Mouse (Mus musculus): Measurements from ENCODE around the gene Gcnt3. TPM values are rescaled to one million over a fixed set of nuclear protein-coding genes. Genes with fewer than 3 reads are reported as not detected.
A peak's percentile ranks its signal among the peaks of the same experiment; 100 is the strongest.

The Gcnt3 gene
- polyA plus RNA-seq, 1 experiment from 2014 or later, result not detected

- 13% methylated on average over 5 of the region's 5 CpGs for WGBS
- no peak for ATAC-seq (ENCODE audit: low FRiP score)
- Histone ChIP-seq H3K4me1 (replicated peaks) (peaks cover 30% of the 10 kb centered on the region), H3K4me3 (peak overlapping the region; percentile 99), H3K36me3 (peaks cover 12% of the 10 kb centered on the region; the same call in 1 of the 2 replicates), H3K27me3 (no peaks in the 10 kb centered on the region), H3K4me2 (peak overlapping the region; percentile 76), H3K27ac (peak overlapping the region; percentile 97; the same call in 1 of the 2 replicates), H3K9ac (peak overlapping the region; percentile 99), H3K9me3 (no peaks in the 10 kb centered on the region)
Measured at GRCm38 (mm10) chr9:69990346-69990745, 47.5 kb downstream of the Gcnt3 start.

- Histone ChIP-seq H3K4me3 (peak within 1 kb of the TSS; percentile 99), H3K4me1 (replicated peaks) (peaks cover 30% of the 10 kb centered on the region), H3K9me3 (no peaks in the 10 kb centered on the region), H3K4me2 (peak within 1 kb of the TSS; percentile 76), H3K36me3 (peaks cover 9% of the 10 kb centered on the region; the same call in 1 of the 2 replicates), H3K27ac (peak within 1 kb of the TSS; percentile 97), H3K27me3 (no peaks in the 10 kb centered on the region), H3K9ac (peak within 1 kb of the TSS; percentile 99)
- ATAC-seq (ENCODE audit: low FRiP score), result peak; percentile 93
- under 1% methylated on average over 57 of the region's 76 CpGs for WGBS
Measured at GRCm38 (mm10) chr9:69989303-69990121, 48.4 kb downstream of the Gcnt3 start, which contains the start of gene Bnip2. TSS of gene Bnip2 (plus strand) at chr9:69989466.

- Histone ChIP-seq H3K27me3 (no peaks in the 10 kb centered on the region), H3K4me2 (peak overlapping the region; percentile 76), H3K9ac (peak overlapping the region; percentile 99), H3K4me3 (peak overlapping the region; percentile 99), H3K9me3 (no peaks in the 10 kb centered on the region), H3K36me3 (peaks cover 9% of the 10 kb centered on the region; the same call in 1 of the 2 replicates), H3K27ac (peak overlapping the region; percentile 97), H3K4me1 (replicated peaks) (peaks cover 30% of the 10 kb centered on the region)
- ATAC-seq (ENCODE audit: low FRiP score), result peak; percentile 26; the same call in 1 of the 2 replicates
- WGBS, result 42% methylated on average over 16 of the region's 16 CpGs
Measured at GRCm38 (mm10) chr9:69988706-69989302, 49.1 kb downstream of the Gcnt3 start.

- no peak overlapping the region for H3K9ac ChIP-seq
- WGBS, result 1% methylated on average over 3 of the region's 3 CpGs
- H3K4me3 ChIP-seq, result no peak overlapping the region
- H3K9me3 ChIP-seq, result no peaks in the 10 kb centered on the region
- no peak overlapping the region for H3K27ac ChIP-seq
- peaks cover 23% of the 10 kb centered on the region for H3K4me1 ChIP-seq (replicated peaks)
- no peak overlapping the region for H3K4me2 ChIP-seq
- H3K27me3 ChIP-seq, result no peaks in the 10 kb centered on the region
- H3K36me3 ChIP-seq, result peaks cover 5% of the 10 kb centered on the region; the same call in 1 of the 2 replicates
- no peak for ATAC-seq (ENCODE audit: low FRiP score)
Measured at GRCm38 (mm10) chr9:69987579-69987978, 50.3 kb downstream of the Gcnt3 start.

GRCm38 (mm10) chr9:69986571-69986970 is 51.3 kb downstream of the Gcnt3 start:
- ATAC-seq (ENCODE audit: low FRiP score), result no peak
- H3K27me3 ChIP-seq, result no peaks in the 10 kb centered on the region
- no peak overlapping the region for H3K4me3 ChIP-seq
- no peak overlapping the region for H3K9ac ChIP-seq
- peaks cover 13% of the 10 kb centered on the region for H3K4me1 ChIP-seq (replicated peaks)
- H3K9me3 ChIP-seq, result no peaks in the 10 kb centered on the region
- H3K27ac ChIP-seq, result no peak overlapping the region
- H3K36me3 ChIP-seq, result no peaks in the 10 kb centered on the region
- no peak overlapping the region for H3K4me2 ChIP-seq
- WGBS, result 88% methylated on average over 5 of the region's 5 CpGs

GRCm38 (mm10) chr9:69986063-69986462 is 51.8 kb downstream of the Gcnt3 start:
- ATAC-seq (ENCODE audit: low FRiP score), result no peak
- H3K27me3 ChIP-seq, result no peaks in the 10 kb centered on the region
- H3K4me2 ChIP-seq, result no peak overlapping the region
- H3K9ac ChIP-seq, result no peak overlapping the region
- no peaks in the 10 kb centered on the region for H3K9me3 ChIP-seq
- no peak overlapping the region for H3K27ac ChIP-seq
- H3K36me3 ChIP-seq, result no peaks in the 10 kb centered on the region
- H3K4me3 ChIP-seq, result no peak overlapping the region
- WGBS, result 88% methylated on average over 10 of the region's 10 CpGs
- peaks cover 8% of the 10 kb centered on the region for H3K4me1 ChIP-seq (replicated peaks)

- peaks cover 3% of the 10 kb centered on the region for H3K4me1 ChIP-seq (replicated peaks)
- no peak overlapping the region for H3K4me3 ChIP-seq
- H3K9me3 ChIP-seq, result no peaks in the 10 kb centered on the region
- H3K4me2 ChIP-seq, result no peak overlapping the region
- no peaks in the 10 kb centered on the region for H3K27me3 ChIP-seq
- no peak overlapping the region for H3K9ac ChIP-seq
- H3K27ac ChIP-seq, result no peak overlapping the region
- no peaks in the 10 kb centered on the region for H3K36me3 ChIP-seq
- WGBS, result 70% methylated on average over 1 of the region's 1 CpGs
- ATAC-seq (ENCODE audit: low FRiP score), result no peak
Measured at GRCm38 (mm10) chr9:69985526-69985925, 52.4 kb downstream of the Gcnt3 start.

Other genes starting within 250 kb of the Gcnt3 start
- gene Bnip2, start 48.6 kb downstream of the Gcnt3 start, polyA plus RNA-seq (2015; fragmentation: Nextera tagmentation; extraction: Ambion mirVana), result 83.7 and 85.2 TPM in 2 replicates
- gene Gtf2a2, start 25.5 kb downstream of the Gcnt3 start, polyA plus RNA-seq (2015; fragmentation: Nextera tagmentation; extraction: Ambion mirVana), result 203 and 205 TPM in 2 replicates
- gene Fam81a, start 104.5 kb upstream of the Gcnt3 start, polyA plus RNA-seq (2015; fragmentation: Nextera tagmentation; extraction: Ambion mirVana), result 7.9 and 10.0 TPM in 2 replicates
- gene Myo1e, start 169.3 kb upstream of the Gcnt3 start, polyA plus RNA-seq (2015; fragmentation: Nextera tagmentation; extraction: Ambion mirVana), result 8.3 and 9.2 TPM in 2 replicates